Mouse (Mus musculus): ENCODE data around the gene Disp2. TPM values are rescaled to one million over a fixed set of nuclear protein-coding genes. Genes with fewer than 3 reads are reported as not detected.

The Disp2 gene
- total RNA-seq (2015; ENCODE audit: low replicate concordance) (not detected in 2 replicates), total RNA-seq (2017; ENCODE audit: low replicate concordance) (0.14 TPM in 1 of 2 replicates, not detected in the other)

- peak; percentile 88 for ATAC-seq (replicated peaks; ENCODE audit: low FRiP score, poor library complexity, severe bottlenecking)
Measured at GRCm38 (mm10) chr2:118779504-118780480, at the start of gene Disp2. Gene Disp2 (plus strand): TSS chr2:118779719.

GRCm38 (mm10) chr2:118729816-118730621 lies 49.5 kb upstream of the Disp2 start:
- ATAC-seq (replicated peaks; ENCODE audit: low FRiP score, poor library complexity, severe bottlenecking): no peak

GRCm38 (mm10) chr2:118730622-118730915 lies 49.0 kb upstream of the Disp2 start:
- ATAC-seq (replicated peaks; ENCODE audit: low FRiP score, poor library complexity, severe bottlenecking): 0 out of 2 replicates have a peak, but pooled peaks have one; percentile 49

- no peak for ATAC-seq (replicated peaks; ENCODE audit: low FRiP score, poor library complexity, severe bottlenecking)
Measured at GRCm38 (mm10) chr2:118731981-118732380, 47.5 kb upstream of the Disp2 start.

- no peak for ATAC-seq (replicated peaks; ENCODE audit: low FRiP score, poor library complexity, severe bottlenecking)
Measured at GRCm38 (mm10) chr2:118733341-118733740, 46.2 kb upstream of the Disp2 start.

- ATAC-seq (replicated peaks; ENCODE audit: low FRiP score, poor library complexity, severe bottlenecking): no peak
Measured at GRCm38 (mm10) chr2:118740341-118740740, 39.2 kb upstream of the Disp2 start.

- ATAC-seq (replicated peaks; ENCODE audit: low FRiP score, poor library complexity, severe bottlenecking): no peak
Measured at GRCm38 (mm10) chr2:118741183-118741582, 38.3 kb upstream of the Disp2 start.

GRCm38 (mm10) chr2:118743261-118743943 lies 36.1 kb upstream of the Disp2 start:
- ATAC-seq (replicated peaks; ENCODE audit: low FRiP score, poor library complexity, severe bottlenecking): peak; percentile 75

GRCm38 (mm10) chr2:118744621-118745020 lies 34.9 kb upstream of the Disp2 start:
- no peak for ATAC-seq (replicated peaks; ENCODE audit: low FRiP score, poor library complexity, severe bottlenecking)

- ATAC-seq (replicated peaks; ENCODE audit: low FRiP score, poor library complexity, severe bottlenecking): peak; percentile 56
Measured at GRCm38 (mm10) chr2:118745232-118745884, 34.2 kb upstream of the Disp2 start, which contains the start of gene Inafm2. Gene Inafm2 (plus strand): TSS chr2:118745758.

GRCm38 (mm10) chr2:118745915-118746901 lies 33.3 kb upstream of the Disp2 start:
- ATAC-seq (replicated peaks; ENCODE audit: low FRiP score, poor library complexity, severe bottlenecking): 0 out of 2 replicates have a peak, but pooled peaks have one; percentile 18

- ATAC-seq (replicated peaks; ENCODE audit: low FRiP score, poor library complexity, severe bottlenecking): no peak
Measured at GRCm38 (mm10) chr2:118747301-118747960, 32.1 kb upstream of the Disp2 start.

GRCm38 (mm10) chr2:118749341-118749884 lies 30.1 kb upstream of the Disp2 start:
- ATAC-seq (replicated peaks; ENCODE audit: low FRiP score, poor library complexity, severe bottlenecking): no peak

GRCm38 (mm10) chr2:118750476-118750875 lies 29.0 kb upstream of the Disp2 start:
- ATAC-seq (replicated peaks; ENCODE audit: low FRiP score, poor library complexity, severe bottlenecking): no peak

- 0 out of 2 replicates have a peak, but pooled peaks have one; percentile 31 for ATAC-seq (replicated peaks; ENCODE audit: low FRiP score, poor library complexity, severe bottlenecking)
Measured at GRCm38 (mm10) chr2:118751896-118752791, 27.4 kb upstream of the Disp2 start.

GRCm38 (mm10) chr2:118752792-118753108 lies 26.8 kb upstream of the Disp2 start:
- ATAC-seq (replicated peaks; ENCODE audit: low FRiP score, poor library complexity, severe bottlenecking): no peak

Measured in erythroblast, adult 5-6 weeks (primary cell).